Mouse (Mus musculus) sigmoid colon, adult 10 weeks (tissue): Measurements from ENCODE around the gene Spg21. TPM values are rescaled to one million over a fixed set of nuclear protein-coding genes. Genes with fewer than 3 reads are reported as not detected.

Experiments used
- polyA plus RNA-seq: library from polyadenylated mRNA; stranded (reverse); fragments of 350-450 nt; fragmentation: Illumina TruSeq; extraction: RNeasy Lipid Tissue Mini Kit (QIAGEN cat#74804); gene quantifications from one replicate; pipeline ENCODE4 v1.2.3, GENCODE M21; 2014; ENCODE audit warnings: low read depth, low replicate concordance

The Spg21 gene
- 103 TPM for polyA plus RNA-seq

DNA sequence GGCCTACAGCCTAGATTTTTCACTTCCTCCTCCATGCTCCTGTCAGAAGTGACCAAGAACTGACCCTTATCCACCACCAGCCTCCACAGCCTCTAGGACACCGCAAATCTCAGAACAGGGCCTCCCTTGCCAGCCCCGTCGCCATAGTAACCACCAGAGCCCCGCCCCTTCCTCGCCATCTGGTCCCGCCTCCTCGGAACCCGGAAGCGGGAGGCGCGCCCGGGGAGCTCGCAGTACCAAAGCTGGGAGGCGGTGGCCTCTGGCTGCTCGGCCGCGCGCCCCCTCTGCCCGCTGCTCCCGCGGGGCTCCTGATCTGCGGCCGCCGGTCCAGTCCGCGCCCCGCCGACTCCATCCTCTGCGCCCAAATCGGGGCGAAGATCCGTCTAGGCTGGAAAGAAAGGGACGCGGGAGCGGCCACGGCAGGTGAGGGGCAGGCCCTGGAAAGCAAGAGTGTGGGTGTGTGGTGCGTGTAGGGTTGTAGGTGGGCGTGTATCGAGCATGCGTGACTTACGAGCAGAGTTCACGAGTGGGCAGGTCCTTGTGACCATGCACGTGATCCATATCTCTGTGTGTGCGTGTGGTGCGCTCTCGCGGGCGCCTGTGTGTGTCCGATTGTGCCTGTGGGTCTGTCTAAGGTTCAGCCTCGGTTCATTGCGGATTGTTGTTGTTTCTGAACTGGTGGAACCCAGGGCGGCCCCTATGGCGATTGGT, at the start of gene Spg21:
Spg21 (plus strand) TSS at position 216 of the 711 bp plus-strand sequence.

DNA sequence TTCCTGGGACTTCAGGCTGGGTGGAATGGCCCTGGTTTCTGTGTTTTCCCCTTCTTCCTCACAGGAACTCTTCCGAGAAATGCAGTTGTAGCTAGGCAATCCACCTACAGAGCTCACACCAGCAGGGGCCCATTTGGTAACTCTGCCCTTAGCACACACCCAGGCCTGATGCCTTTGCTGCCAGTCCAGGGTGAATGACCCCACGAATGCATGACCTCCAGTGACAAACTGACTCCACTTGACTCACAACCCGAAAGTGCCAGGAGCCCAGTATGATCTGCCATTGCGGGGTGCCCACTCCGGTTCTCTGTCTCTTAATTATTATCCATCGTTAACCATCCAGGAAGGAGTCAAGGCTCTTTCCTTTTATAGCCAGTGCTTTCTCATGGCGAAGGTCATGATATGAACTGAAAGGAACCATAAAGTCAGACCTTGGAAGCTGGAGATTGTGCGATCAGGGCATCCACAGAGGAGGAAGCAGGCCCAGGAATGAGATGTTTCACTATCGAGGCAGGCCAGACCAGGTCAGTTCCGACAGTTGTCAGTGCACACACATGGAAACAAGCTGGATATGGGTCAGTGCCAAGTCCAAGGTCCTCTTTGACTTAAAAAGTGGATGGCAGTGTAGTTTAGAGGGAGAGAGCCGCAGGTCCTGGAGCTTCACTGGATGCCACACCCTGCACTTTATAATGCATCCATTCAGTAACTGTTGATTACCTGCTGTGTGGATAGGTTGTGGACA, 37.8 kb upstream of the Spg21 start, which contains the start of gene Slc51b:
Slc51b (minus strand) TSS at position 196 of the 742 bp plus-strand sequence.

GRCm38 (mm10) chr9:65435671-65436301, 25.0 kb upstream of the Spg21 start, which contains the start of gene Mtfmt:
Gene Mtfmt, plus strand, starts transcription at chr9:65435782.

GRCm38 (mm10) chr9:65519807-65520504, 59.2 kb downstream of the Spg21 start, which contains the start of gene Ankdd1a:
Gene Ankdd1a, minus strand, starts transcription at chr9:65520193.

Other genes with a start within 250 kb of the Spg21 start
- gene Cilp, start 195.8 kb upstream of the Spg21 start, polyA plus RNA-seq = 7.9 TPM
- 98.3 TPM for gene Clpx, start 166.7 kb upstream of the Spg21 start, polyA plus RNA-seq
- 11.3 TPM for gene Pdcd7, start 114.8 kb upstream of the Spg21 start, polyA plus RNA-seq
- gene Ubap1l, start 99.9 kb upstream of the Spg21 start, polyA plus RNA-seq = not detected
- 0.28 TPM for gene Kbtbd13, start 69.3 kb upstream of the Spg21 start, polyA plus RNA-seq
- gene Rasl12, start 62.4 kb upstream of the Spg21 start, polyA plus RNA-seq = 2.4 TPM
- gene Slc51b, start 38.0 kb upstream of the Spg21 start, polyA plus RNA-seq = 25.8 TPM
- 27.8 TPM for gene Mtfmt, start 25.2 kb upstream of the Spg21 start, polyA plus RNA-seq
- not detected for gene Ankdd1a, start 59.2 kb downstream of the Spg21 start, polyA plus RNA-seq
- 0.66 TPM for gene Plekho2, start 119.1 kb downstream of the Spg21 start, polyA plus RNA-seq
- 1.2 TPM for gene Pif1, start 126.2 kb downstream of the Spg21 start, polyA plus RNA-seq
- 11.6 TPM for gene Rbpms2, start 168.7 kb downstream of the Spg21 start, polyA plus RNA-seq
- 44.7 TPM for gene Oaz2, start 207.1 kb downstream of the Spg21 start, polyA plus RNA-seq